Mouse (Mus musculus) MEL-GATA-1-ER (cell line): Measurements from ENCODE around the gene Olfr905.

Experiments
- DNase-seq: peaks from one replicate; pipeline ENCODE4 v3.0.0-alpha.2; 2012; ENCODE audit warnings: low read depth; ENCODE audit errors: extremely low read depth

The Olfr905 gene

GRCm38 (mm10) chr9:38470807-38471206 lies at the start of gene Olfr905:
Gene Olfr905 (plus strand): TSS chr9:38471107.
- no peak for DNase-seq

GRCm38 (mm10) chr9:38423801-38424200 lies 47.1 kb upstream of the Olfr905 start:
- DNase-seq, result no peak

GRCm38 (mm10) chr9:38427026-38427425 lies 43.9 kb upstream of the Olfr905 start:
- no peak for DNase-seq

GRCm38 (mm10) chr9:38429155-38429554 lies 41.8 kb upstream of the Olfr905 start, which contains the start of gene Olfr901:
Gene Olfr901 (plus strand): TSS chr9:38429455.
- no peak for DNase-seq

- DNase-seq, result no peak
Measured at GRCm38 (mm10) chr9:38447352-38447751, 23.6 kb upstream of the Olfr905 start, which contains the start of gene Olfr902. Gene Olfr902 (plus strand): TSS chr9:38447652.

- no peak for DNase-seq
Measured at GRCm38 (mm10) chr9:38462844-38463243, 8.1 kb upstream of the Olfr905 start, which contains the start of gene Olfr904. Gene Olfr904 (plus strand): TSS chr9:38463144.

- no peak for DNase-seq
Measured at GRCm38 (mm10) chr9:38486785-38487184, 15.9 kb downstream of the Olfr905 start, which contains the start of gene Olfr906. Gene Olfr906 (plus strand): TSS chr9:38487085.

GRCm38 (mm10) chr9:38495501-38495900 lies 24.6 kb downstream of the Olfr905 start, which contains the start of gene Olfr907:
Gene Olfr907 (plus strand): TSS chr9:38495801.
- no peak for DNase-seq

GRCm38 (mm10) chr9:38512353-38512752 lies 41.4 kb downstream of the Olfr905 start:
- DNase-seq, result no peak

GRCm38 (mm10) chr9:38521280-38521679 lies 50.4 kb downstream of the Olfr905 start, which contains the start of gene Olfr911-ps1:
Gene Olfr911-ps1 (plus strand): TSS chr9:38521580.
- no peak for DNase-seq
